Mouse (Mus musculus): ENCODE results near the gene Ddx52.
A peak's percentile ranks its signal among the peaks of the same experiment; 100 is the strongest.

- peak; percentile 11; the same call in 1 of the 2 replicates for TF ChIP-seq CTCF (IDR thresholded peaks at IDR 0.05; ENCODE audit: extremely low read depth, insufficient read length, insufficient replicate concordance, low read depth, low read length)
- TF ChIP-seq POLR2A (IDR thresholded peaks at IDR 0.05; ENCODE audit: low read depth, low read length): no peak
Observed at GRCm38 (mm10) chr11:83967436-83968204, 25.8 kb downstream of the Ddx52 start.
